Mouse (Mus musculus) hematopoietic multipotent progenitor cell, adult 10-12 weeks (in vitro differentiated cells): ENCODE measurements around the gene Ccdc36. TPM values are rescaled to one million over a fixed set of nuclear protein-coding genes. Genes with fewer than 3 reads are reported as not detected.

Experiments used
- polyA plus RNA-seq: library from polyadenylated mRNA; stranded (reverse); fragments of >175 nt; gene quantifications from 2 replicates; pipeline ENCODE4 v1.2.3, GENCODE M21; 2012; ENCODE audit warnings: low replicate concordance

Ccdc36 gene
- polyA plus RNA-seq = 0.08 TPM in 1 of 2 replicates, not detected in the other

GRCm38 (mm10) chr9:108428384-108428783 lies at the start of gene Ccdc36:
Gene Ccdc36 (minus strand): TSS chr9:108428484.

GRCm38 (mm10) chr9:108461181-108461631 lies 32.9 kb upstream of the Ccdc36 start, which contains the start of gene Klhdc8b:
Gene Klhdc8b (minus strand): TSS chr9:108461581.

GRCm38 (mm10) chr9:108460319-108461178 lies 32.3 kb upstream of the Ccdc36 start, which contains the start of gene Ccdc71:
Gene Ccdc71 (plus strand): TSS chr9:108460527.

GRCm38 (mm10) chr9:108436182-108436581 lies 7.9 kb upstream of the Ccdc36 start, which contains the start of gene BC048562:
Gene BC048562 (plus strand): TSS chr9:108436482.

GRCm38 (mm10) chr9:108392676-108393075 lies 35.6 kb downstream of the Ccdc36 start, which contains the start of gene 1700102P08Rik:
Gene 1700102P08Rik (plus strand): TSS chr9:108392805.

Other genes with a start within 250 kb of the Ccdc36 start
- gene Bsn, start 238.1 kb downstream of the Ccdc36 start, polyA plus RNA-seq = 1.6 and 2.0 TPM in 2 replicates
- 20.6 and 21.7 TPM in 2 replicates for gene Dag1, start 164.5 kb downstream of the Ccdc36 start, polyA plus RNA-seq
- gene Nicn1, start 138.1 kb downstream of the Ccdc36 start, polyA plus RNA-seq = 0.24 and 0.65 TPM in 2 replicates
- 0.12 and 0.45 TPM in 2 replicates for gene Amt, start 131.6 kb downstream of the Ccdc36 start, polyA plus RNA-seq
- gene Rhoa, start 122.4 kb downstream of the Ccdc36 start, polyA plus RNA-seq = 168 and 183 TPM in 2 replicates
- 3.9 and 6.1 TPM in 2 replicates for gene Tcta, start 122.3 kb downstream of the Ccdc36 start, polyA plus RNA-seq
- gene Gpx1, start 89.6 kb downstream of the Ccdc36 start, polyA plus RNA-seq = 259 and 377 TPM in 2 replicates
- 18.2 and 114 TPM in 2 replicates for gene Usp4, start 80.6 kb downstream of the Ccdc36 start, polyA plus RNA-seq
- 3.3 and 5.5 TPM in 2 replicates for gene 1700102P08Rik, start 35.7 kb downstream of the Ccdc36 start, polyA plus RNA-seq
- gene BC048562, start 8.0 kb upstream of the Ccdc36 start, polyA plus RNA-seq = not detected in 2 replicates
- 15.7 and 24.2 TPM in 2 replicates for gene Ccdc71, start 32.0 kb upstream of the Ccdc36 start, polyA plus RNA-seq
- 13.3 and 17.0 TPM in 2 replicates for gene Klhdc8b, start 33.1 kb upstream of the Ccdc36 start, polyA plus RNA-seq
- gene Lamb2, start 51.3 kb upstream of the Ccdc36 start, polyA plus RNA-seq = 0.42 and 1.4 TPM in 2 replicates
- gene Usp19, start 62.1 kb upstream of the Ccdc36 start, polyA plus RNA-seq = 85.5 and 193 TPM in 2 replicates
- 27.8 and 92.7 TPM in 2 replicates for gene Qars, start 79.2 kb upstream of the Ccdc36 start, polyA plus RNA-seq
- gene Qrich1, start 88.3 kb upstream of the Ccdc36 start, polyA plus RNA-seq = 65.0 and 106 TPM in 2 replicates
- gene Impdh2, start 131.8 kb upstream of the Ccdc36 start, polyA plus RNA-seq = 31.4 and 47.0 TPM in 2 replicates
- gene Ndufaf3, start 138.9 kb upstream of the Ccdc36 start, polyA plus RNA-seq = 6.9 and 18.4 TPM in 2 replicates
- gene Dalrd3, start 141.4 kb upstream of the Ccdc36 start, polyA plus RNA-seq = 157 and 182 TPM in 2 replicates
- 13.4 and 24.3 TPM in 2 replicates for gene Wdr6, start 150.3 kb upstream of the Ccdc36 start, polyA plus RNA-seq
- 4.7 and 12.9 TPM in 2 replicates for gene P4htm, start 169.2 kb upstream of the Ccdc36 start, polyA plus RNA-seq
- 114 and 142 TPM in 2 replicates for gene Arih2, start 220.9 kb upstream of the Ccdc36 start, polyA plus RNA-seq
- 3.4 and 6.8 TPM in 2 replicates for gene Slc25a20, start 233.6 kb upstream of the Ccdc36 start, polyA plus RNA-seq